Mouse (Mus musculus) activated CD4-positive, CD25-positive, alpha-beta regulatory T cell, adult 4 months (primary cell): ENCODE measurements at regions not wholly inside any gene's neighbourhood (a gene's known extent, or its start where the extent isn't known, plus 50 kb on each side); places are given as distances from the start of the nearest gene placed in this dataset.
"Not testable (repeated sequence)": the region's sequence is repeated elsewhere in the genome, so short reads cannot be mapped to it uniquely, and the experiment has no call there.

Source experiments
- ATAC-seq: one replicate; pipeline ENCODE4 v1.8.0; 2017

DNA sequence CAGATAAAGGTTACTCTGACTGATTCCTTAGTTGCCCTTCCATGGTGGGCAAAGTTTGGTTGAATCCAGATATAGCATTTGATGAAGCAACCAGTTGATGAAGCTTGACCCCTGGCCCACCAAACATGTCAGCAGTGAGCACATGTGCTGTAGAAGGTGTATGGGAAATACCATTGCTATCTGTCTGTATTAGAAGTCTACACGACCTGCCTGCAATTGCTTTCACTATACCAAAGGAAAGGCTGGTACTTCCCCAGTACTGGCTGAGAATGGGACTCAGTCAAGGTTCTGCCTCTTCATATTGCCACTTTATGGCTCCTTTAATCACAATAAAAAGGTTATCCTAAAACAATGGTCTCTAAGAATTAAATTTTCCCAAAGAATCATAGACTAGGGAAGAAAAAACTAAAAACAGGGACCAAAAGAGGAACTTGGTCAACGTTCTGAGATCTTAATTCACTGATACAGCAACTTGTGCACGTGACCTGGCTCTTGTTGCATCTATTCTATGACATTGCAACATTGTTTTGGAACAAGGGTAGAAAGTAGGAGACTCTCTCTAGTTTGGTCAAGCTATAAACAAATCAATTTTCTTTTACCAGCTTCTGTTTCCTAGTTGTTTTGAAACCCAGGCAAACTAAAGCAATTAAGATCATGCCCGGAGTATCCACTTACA is 284.0 kb downstream of the Rapgef2 start:
- no peak for ATAC-seq

GRCm38 (mm10) chr3:79001754-79002153 is 284.6 kb downstream of the Rapgef2 start:
- ATAC-seq, result no peak

- ATAC-seq, result no peak
These were observed 286.0 kb downstream of the Rapgef2 start for GRCm38 (mm10) chr3:79000293-79000692.

GRCm38 (mm10) chr3:78999803-79000202 is 286.5 kb downstream of the Rapgef2 start:
- ATAC-seq, result no peak

GRCm38 (mm10) chr3:78988120-78988519 is 298.2 kb downstream of the Rapgef2 start:
- ATAC-seq, result no peak

DNA sequence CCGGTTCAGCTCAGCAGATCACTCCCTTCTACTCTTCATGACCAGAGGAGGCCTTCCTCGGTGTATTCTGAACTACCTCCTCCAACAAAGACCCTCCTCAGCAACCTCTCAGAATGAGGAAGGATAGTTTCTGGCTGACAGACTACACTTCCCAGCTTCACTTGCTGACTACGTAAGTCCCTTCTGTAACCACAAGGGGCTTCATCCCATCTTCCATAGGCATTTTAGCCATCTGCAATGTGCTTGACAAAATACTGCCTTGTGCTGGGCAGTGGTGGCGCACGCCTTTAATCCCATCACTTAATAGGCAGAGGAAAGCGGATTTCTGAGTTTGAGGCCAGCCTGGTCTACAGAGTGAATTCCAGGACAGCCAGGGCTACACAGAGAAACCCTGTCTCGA is 299.6 kb downstream of the Rapgef2 start:
- no peak for ATAC-seq

DNA sequence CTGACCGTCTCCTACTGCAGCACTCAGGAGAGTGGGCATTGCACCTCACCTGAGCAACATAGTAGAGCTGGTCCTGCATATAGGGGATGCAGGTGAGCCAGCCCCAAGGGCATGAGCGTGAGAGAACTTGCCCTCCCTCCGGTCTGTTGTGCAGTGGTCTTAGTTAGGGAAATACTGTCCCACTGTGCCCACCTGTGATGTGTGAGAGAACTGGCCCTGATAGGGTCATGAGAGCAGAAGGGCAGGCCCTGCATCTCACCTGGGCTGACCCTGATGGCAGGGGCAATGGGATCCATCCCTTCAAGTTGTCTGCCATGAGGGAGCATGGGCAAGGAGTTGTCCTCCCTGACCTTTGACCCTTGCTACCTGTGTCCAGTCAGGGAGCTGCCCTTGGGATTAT is 305.3 kb downstream of the Rapgef2 start:
- no peak for ATAC-seq

DNA sequence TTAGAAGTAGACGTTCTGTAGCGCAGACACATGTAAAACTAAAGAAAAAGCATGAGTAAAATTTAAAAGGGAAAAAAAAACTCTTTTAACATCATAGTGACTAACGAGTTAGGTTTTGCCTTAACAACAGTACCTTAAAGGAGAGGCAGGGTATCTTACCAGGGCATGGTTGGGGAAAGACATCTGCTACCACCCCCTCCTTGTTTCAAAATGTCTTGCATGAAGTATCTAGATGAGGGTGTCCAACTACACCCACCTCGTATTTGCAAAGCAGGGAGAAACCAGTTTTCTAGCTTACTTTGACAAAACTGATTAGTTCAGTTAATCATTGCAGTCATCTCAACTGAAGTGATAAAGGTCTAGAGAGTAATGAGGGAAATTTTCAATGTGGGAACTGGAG is 307.5 kb downstream of the Rapgef2 start:
- ATAC-seq, result no peak

GRCm38 (mm10) chr3:78966683-78967549 is 319.4 kb downstream of the Rapgef2 start:
- not testable (repeated sequence) for ATAC-seq

GRCm38 (mm10) chr3:78964231-78964858 is 322.0 kb downstream of the Rapgef2 start:
- ATAC-seq, result peak; percentile 68

- peak; percentile 82 for ATAC-seq
These were observed 327.5 kb downstream of the Rapgef2 start for GRCm38 (mm10) chr3:78958781-78959180.

GRCm38 (mm10) chr3:78955364-78955763 is 331.0 kb downstream of the Rapgef2 start:
- no peak for ATAC-seq

DNA sequence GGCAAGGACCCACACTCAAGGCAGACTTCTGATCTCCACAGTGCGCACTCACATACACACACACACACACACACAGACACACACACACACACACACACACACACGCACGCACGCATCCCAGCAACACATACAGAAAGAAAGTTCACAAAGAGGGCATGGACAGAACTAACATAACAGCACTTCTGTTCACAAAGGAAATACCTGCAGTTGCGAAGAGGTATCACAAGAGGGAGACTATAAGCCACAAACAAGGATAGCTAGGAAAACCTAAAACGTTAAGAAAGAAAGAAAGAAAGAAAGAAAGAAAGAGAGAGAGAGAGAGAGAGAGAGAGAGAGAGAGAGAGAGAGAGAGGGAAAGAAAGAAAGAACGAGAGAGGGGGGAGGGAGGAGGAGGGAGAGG is 336.9 kb downstream of the Rapgef2 start:
- not testable (repeated sequence) for ATAC-seq

DNA sequence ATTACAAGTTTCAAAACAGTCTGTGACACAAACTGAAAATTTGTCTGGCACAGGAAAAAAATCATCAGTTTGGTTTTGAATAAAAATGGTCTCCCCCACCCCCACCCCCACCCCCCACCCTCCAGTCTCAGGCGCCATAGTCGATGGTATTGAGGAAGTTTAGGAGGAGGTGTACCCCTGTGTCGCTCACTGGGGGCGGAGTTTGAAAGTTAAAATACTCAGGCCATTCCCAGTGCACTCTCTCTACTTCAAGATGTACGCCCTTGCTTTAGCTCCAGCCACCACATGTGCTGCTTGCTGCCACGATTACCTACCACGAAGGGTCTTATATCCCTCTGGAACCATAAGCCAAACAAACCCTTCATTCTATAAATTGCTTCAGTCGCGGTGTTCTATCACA is 337.6 kb downstream of the Rapgef2 start:
- no peak for ATAC-seq

- ATAC-seq, result peak; percentile 69
These were observed 338.1 kb downstream of the Rapgef2 start for GRCm38 (mm10) chr3:78948171-78948570.

DNA sequence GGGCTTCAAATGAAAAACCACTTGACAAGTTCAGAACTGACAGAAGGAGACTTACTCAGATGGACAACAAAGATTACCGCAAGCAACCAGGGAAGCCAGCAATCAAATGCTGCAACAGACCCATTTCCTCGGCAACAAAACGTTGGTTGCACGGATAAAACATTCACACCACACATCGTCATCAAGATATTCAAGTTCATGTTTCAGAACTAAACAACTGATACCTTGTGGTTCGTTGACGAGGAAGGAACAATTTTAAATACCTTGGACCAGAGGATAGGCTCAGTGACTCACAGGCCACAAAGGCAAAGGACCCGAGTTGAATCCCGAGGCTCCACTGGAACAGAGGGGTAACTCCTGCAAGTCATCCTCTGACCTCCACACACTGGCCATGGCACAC is 339.1 kb downstream of the Rapgef2 start:
- ATAC-seq, result no peak

GRCm38 (mm10) chr3:78944185-78944584 is 342.1 kb downstream of the Rapgef2 start:
- no peak for ATAC-seq

- no peak for ATAC-seq
These were observed 353.3 kb downstream of the Rapgef2 start for GRCm38 (mm10) chr3:78932975-78933374.

GRCm38 (mm10) chr3:78919850-78920249 is 366.5 kb downstream of the Rapgef2 start:
- ATAC-seq, result no peak

DNA sequence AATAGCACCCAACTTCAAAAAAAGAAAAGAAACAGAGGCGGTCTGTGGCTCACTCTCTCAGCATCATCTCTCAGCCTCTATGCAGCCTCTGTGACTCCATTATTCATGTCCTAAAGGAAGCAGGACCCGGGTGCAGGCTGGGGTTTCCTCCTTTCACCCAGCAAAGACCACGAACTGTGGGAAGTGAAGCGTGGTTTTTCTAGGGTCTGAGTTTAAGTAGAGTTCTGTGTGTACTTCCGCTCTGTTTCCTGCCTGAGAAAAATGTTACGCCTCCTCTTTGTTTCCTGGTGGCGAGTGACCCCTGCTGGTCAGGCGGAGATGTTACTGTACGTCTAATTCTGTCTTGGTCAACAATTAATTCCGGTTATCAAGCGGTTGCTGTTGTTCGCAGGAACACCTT is 366.9 kb downstream of the Rapgef2 start:
- ATAC-seq, result peak; percentile 97

GRCm38 (mm10) chr3:78908196-78908844 is 378.0 kb downstream of the Rapgef2 start:
- ATAC-seq, result no peak

DNA sequence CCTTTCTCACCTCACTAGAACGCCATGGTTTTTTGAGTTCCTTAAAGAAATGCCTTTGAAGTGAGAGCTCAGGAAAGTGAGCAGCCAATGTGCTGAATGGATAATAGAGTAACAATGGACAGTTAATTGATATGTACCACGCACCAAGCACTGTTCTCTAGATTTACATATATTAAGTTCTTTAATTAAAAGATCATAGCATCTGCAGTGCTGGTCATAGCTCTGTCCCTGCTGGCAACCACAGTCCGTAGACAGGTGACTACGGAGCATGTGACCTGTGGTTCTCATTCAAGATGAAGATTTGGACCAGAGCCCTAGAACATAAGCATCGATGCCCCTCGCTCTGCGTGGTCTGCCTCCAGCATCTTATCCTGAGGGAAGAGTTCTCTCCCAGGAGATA is 378.5 kb downstream of the Rapgef2 start:
- ATAC-seq, result no peak

DNA sequence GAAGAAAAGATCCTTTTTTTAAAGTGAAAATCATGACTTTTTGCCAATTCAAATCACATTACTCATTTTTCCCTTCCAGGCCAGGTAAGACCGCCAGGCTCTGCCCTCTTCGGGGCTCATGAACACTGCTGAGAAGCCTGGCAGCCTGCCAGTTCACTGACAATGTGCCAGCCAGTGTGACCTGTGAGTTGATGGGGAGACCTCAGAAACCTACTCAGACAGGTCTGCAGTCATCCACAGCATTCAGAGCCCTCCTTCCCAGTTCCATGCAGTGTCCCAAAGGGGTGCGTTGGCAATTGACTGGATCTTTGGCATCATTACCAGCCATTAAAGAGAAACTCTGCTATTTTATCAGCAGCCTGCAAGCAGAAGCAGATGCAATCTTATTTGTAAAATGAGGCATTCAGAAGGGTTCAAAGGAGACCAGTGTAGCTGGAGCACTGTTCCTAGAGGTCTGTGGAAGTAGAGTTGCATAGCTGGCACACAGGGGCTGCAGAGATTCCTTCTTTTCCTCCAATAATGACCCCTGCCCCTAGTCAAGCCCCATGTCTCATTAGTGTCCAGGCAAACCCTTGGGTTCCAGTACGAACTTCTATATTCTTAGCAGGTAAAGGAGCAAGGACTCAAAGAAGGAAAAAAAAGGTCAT is 384.4 kb downstream of the Rapgef2 start:
- ATAC-seq, result no peak
